In the genomic region with DNA sequence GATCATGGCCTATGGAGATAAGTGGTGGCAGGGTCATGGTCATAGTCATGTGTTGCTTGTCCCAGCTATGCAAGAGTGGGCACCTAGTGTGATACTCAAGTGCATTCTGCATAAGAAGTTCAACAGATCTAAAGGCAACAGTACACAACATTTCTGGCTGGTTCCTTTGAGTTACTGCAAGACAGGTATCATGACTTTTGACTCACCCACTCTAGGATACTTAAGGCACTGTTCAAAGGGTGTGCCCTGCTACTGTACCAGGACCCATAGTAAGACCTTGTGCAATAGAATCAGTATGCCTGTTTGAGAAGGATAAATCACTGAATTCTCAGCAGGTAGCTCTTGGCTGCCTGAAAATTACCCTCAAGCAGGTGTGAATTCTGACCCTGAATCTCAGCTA, we compare ENCODE assay signal across 28 mouse cellular contexts.
"Had no signal": no experiment of that assay in that cellular context is flagged by ENCODE, and none has a peak within 500 bp of the region (broad histone marks: within the 10 kb centered on the region; RNA-seq: fewer than 3 reads in every experiment).

No protein-coding gene starts in this region.

- H3K27ac ChIP-seq: embryonic facial prominence, embryonic 10.5 days; embryonic facial prominence, embryonic 12.5 days; embryonic facial prominence, embryonic 13.5 days; embryonic facial prominence, embryonic 15.5 days; forebrain, embryonic 10.5 days; forebrain, embryonic 12.5 days; forebrain, embryonic 13.5 days; forebrain, embryonic 15.5 days; gastrocnemius, adult 2 months; heart, adult 2 months had no signal

- H3K9me3 ChIP-seq: embryonic facial prominence, embryonic 10.5 days; embryonic facial prominence, embryonic 12.5 days; embryonic facial prominence, embryonic 13.5 days; embryonic facial prominence, embryonic 15.5 days; forebrain, embryonic 10.5 days; forebrain, embryonic 12.5 days; forebrain, embryonic 13.5 days; forebrain, embryonic 15.5 days had no signal

- H3K4me1 ChIP-seq: embryonic facial prominence, embryonic 10.5 days; embryonic facial prominence, embryonic 12.5 days; embryonic facial prominence, embryonic 15.5 days; forebrain, embryonic 10.5 days; forebrain, embryonic 12.5 days; forebrain, embryonic 13.5 days; forebrain, embryonic 15.5 days had no signal

- ATAC-seq: forebrain, embryonic 13.5 days; forebrain, embryonic 14.5 days; forebrain, embryonic 15.5 days; forebrain, embryonic 16.5 days; forebrain, postnatal 0 days had no signal

- DNase-seq: cerebellum, adult 2 months; cerebellum, adult 8-10 months; cerebellum, adult 9-10 months; cerebellum, adult 9-11 months; cerebellum, postnatal 10 days; cerebellum, postnatal 14 days; cerebellum, postnatal 25 days; cerebellum, postnatal 36 days; embryo, embryonic 11 days; forebrain, postnatal 0 days; gastrocnemius, adult 2 months; gastrocnemius, postnatal 10 days; gastrocnemius, postnatal 14 days; gastrocnemius, postnatal 25 days; gastrocnemius, postnatal 36 days; heart, adult 18-20 months; heart, adult 2 months had no signal

- H3K36me3 ChIP-seq: embryonic facial prominence, embryonic 10.5 days; embryonic facial prominence, embryonic 12.5 days; embryonic facial prominence, embryonic 13.5 days; embryonic facial prominence, embryonic 15.5 days; forebrain, embryonic 10.5 days; forebrain, embryonic 12.5 days; forebrain, embryonic 15.5 days had no signal

- H3K4me3 ChIP-seq: embryonic facial prominence, embryonic 10.5 days; embryonic facial prominence, embryonic 12.5 days; embryonic facial prominence, embryonic 13.5 days; embryonic facial prominence, embryonic 15.5 days; erythroblast, embryonic 14.5 days; forebrain, embryonic 10.5 days; forebrain, embryonic 12.5 days; forebrain, embryonic 13.5 days; forebrain, embryonic 15.5 days; gastrocnemius, adult 2 months; heart, adult 2 months had no signal

- H3K9ac ChIP-seq: embryonic facial prominence, embryonic 12.5 days; embryonic facial prominence, embryonic 13.5 days; embryonic facial prominence, embryonic 15.5 days; forebrain, embryonic 12.5 days; forebrain, embryonic 13.5 days; forebrain, embryonic 15.5 days; forebrain, postnatal 0 days had no signal

- H3K27me3 ChIP-seq: embryonic facial prominence, embryonic 12.5 days; embryonic facial prominence, embryonic 13.5 days; embryonic facial prominence, embryonic 15.5 days; forebrain, embryonic 12.5 days; forebrain, embryonic 13.5 days; forebrain, embryonic 15.5 days had no signal

- H3K4me2 ChIP-seq: embryonic facial prominence, embryonic 12.5 days; embryonic facial prominence, embryonic 13.5 days; embryonic facial prominence, embryonic 15.5 days; forebrain, embryonic 12.5 days; forebrain, embryonic 13.5 days; forebrain, embryonic 15.5 days had no signal
